Mouse (Mus musculus) layer of hippocampus, postnatal 25 days (tissue): ENCODE results near the gene Tmem213. TPM values are rescaled to one million over a fixed set of nuclear protein-coding genes. Genes with fewer than 3 reads are reported as not detected.

Experiments
- DNase-seq, 2 experiments: peaks; one replicate each; pipeline ENCODE4 v3.0.0; 2022; ENCODE audit warnings: mixed read lengths in 2 of 2, low spot score in 1 of 2; ENCODE audit errors: extremely low spot score in 1 of 2
- total RNA-seq, 2 experiments: library from RNA; stranded (reverse); gene quantifications; 2 replicates each; pipeline ENCODE4 v1.2.3; 2021

Gene Tmem213
- total RNA-seq, 2 experiments from 2014 or later: not detected

DNA sequence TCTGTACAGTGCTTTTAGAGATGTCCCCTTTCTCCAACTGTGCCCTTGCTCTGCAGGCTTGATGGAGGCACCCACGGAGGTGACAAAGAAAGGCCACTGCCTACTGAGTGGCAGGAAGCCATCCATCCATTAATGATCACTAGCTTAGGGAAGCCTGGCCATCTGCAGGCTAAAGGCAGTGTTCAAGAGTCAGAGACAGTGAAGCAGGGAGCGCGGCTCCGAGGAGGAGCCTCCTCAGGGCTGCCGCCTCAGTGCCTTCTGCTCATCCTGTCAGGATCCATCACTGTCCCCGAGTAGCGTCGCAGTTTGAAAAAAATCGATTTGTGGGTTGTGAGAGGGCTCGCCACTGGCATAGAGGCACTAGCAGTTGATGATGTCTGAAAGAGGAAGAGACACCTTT lies 39.6 kb downstream of the Tmem213 start:
- DNase-seq: no peak

DNA sequence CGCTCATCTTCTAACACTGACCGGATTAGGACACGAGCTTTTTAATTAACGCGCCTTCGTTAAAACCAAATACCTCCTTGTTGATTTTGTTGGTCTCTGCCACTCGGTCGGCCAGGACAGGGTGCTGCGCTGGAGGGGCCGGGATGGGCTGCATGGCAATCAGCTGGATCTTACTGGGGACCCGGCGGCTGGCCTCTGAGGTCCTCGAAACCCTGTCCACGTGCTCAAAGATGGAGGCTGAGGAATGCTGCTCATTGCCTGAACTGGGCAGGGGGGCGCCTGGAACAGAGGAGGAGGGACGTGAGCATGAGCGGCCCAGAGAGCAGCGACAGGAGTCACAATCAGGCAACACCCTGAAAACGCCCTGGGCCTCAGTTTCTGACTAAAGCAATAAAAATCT lies 40.4 kb downstream of the Tmem213 start:
- DNase-seq: no peak

DNA sequence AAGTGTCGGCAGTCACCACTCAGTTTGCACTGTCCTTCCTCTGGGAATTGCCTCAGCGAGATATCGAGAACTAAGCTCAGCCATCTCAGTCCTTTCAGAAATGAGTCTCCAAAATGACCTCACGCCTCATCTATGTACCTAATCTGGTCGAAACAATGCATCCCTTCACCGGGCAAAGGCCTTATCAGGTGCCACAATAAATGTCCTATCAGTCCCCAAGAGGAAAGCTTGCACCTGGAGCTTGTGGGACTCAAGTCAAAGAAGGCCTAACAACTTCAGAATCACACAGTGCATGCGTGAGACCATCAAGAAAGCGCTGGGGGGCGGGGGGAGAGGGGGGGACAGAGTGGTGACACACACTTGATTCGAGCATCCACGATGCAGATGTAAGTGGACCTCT lies 43.2 kb downstream of the Tmem213 start:
- DNase-seq: no peak

DNA sequence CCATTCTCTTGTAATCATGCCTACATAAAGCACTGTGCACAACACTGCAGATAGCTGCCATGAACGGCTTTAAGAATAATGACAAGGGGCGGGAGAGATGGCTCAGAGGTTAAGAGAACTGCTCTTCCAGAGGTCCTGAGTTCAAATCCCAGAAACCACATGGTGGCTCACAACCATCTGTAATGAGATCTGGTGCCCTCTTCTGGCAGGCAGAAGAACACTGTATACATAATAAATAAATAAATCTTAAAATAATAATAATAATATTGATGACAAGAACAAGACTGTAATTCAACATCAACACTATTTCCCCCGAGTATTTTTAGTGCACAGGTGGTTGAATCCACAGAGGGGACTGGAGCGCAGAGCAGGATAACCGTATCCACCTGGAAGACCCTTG lies 47.1 kb downstream of the Tmem213 start:
- DNase-seq: no peak

DNA sequence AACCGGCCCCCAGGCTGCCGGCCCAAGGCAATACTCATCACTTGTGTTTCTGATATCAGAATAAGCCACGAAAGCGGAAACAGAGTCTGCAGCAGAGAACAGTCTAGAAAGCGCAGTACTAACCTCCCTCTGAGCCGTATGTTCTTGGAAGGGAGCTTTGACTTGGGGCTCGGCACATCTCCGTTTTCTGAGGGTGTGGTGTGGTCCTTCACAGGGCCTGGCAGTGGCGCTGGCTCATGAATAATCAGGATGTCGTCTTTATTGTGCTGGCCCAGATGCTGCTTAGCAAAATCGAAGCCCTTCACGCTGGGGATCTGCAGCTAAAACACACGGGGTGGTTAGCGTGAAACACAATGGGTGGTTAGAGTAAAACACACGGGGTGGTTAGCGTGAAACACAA lies 48.9 kb downstream of the Tmem213 start:
- no peak for DNase-seq

DNA sequence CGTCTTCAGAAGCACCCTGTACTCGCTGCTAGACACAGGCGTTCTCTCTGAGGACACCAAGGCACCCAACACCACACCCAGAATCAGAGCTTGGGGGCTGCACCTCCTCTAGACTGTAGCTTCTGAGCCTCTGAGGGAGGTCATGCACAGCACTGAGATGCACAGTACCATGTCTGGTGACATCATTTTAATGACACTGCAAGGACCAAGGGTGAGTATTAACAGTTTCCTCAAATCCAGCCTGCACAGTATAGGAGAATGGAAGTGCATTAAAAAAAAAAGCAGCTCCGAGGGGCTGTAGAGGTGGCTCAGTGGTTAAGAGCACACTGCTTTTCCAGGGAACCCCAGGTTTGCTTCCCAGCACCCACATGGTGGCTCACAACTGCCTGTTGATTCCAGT lies 50.5 kb downstream of the Tmem213 start:
- DNase-seq: no peak

DNA sequence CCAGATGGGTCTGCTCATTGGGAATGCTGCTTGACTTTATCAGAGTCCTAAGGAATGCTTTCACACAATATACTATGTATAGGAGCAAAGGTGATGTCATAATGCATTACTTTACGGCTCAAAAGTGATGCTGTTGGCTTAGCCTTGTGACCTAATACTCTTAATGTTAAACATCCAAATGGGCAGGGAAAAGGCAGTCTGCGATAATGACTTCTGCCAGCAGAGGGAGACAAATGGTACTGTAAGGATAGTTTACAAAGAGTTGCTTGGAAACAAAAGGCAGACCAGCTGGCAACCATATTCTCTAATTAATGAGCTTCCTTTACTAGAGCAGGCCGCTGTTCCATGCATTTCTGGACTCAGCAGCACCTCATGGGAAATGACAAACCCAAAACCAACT lies 51.0 kb downstream of the Tmem213 start:
- peak; percentile 75 to 97 for DNase-seq

DNA sequence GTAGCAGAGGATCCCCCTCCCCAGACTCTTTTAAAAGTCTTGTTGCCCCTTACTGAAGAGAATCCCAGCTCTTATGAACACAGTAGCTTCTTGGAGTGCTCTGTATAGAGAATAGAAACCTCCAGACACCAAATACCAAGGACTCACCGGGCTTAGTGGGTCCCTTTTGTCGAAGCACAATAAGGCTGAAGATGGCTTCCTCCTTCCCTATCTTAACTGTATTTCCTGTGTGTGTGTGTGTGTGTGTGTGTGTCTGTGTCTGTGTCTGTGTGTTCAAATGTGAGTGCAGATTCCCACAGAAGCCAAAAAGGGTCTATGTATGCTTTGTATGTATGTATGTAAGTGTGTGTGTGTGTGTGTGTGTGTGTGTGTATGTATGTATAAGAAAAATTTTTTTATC lies 51.5 kb downstream of the Tmem213 start:
- DNase-seq: no peak

DNA sequence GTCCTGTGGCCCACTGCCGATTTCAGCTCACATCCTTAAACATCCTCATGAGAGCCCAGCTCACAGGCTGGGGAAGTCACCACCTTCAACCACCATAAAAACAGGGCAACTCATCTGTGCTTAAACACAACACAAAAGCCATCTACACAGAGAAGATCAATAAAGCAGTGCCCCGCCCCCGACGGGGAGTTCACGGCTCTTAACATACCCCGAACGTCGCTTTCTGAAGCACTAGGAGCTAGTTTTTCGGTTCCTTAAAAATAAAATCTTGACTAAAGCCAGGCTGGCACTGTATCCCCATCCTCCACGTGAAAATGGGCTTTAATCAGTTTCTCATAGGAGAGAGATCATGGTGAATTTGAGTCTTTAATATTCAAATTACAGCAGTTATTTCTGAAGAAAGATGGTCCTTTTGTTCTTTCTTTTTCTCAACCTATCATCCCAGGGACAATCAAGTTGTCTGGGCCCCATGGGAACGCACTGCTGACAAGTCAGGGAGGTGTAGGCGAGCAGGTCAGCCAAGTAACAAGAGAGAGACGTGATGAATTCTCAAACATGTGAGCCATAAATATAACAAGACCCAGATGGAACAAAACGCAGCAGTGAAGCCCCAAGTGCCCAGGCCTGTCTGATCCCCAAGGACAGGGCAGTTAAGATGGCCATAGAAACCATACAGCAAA lies 53.9 kb downstream of the Tmem213 start:
- DNase-seq: no peak

DNA sequence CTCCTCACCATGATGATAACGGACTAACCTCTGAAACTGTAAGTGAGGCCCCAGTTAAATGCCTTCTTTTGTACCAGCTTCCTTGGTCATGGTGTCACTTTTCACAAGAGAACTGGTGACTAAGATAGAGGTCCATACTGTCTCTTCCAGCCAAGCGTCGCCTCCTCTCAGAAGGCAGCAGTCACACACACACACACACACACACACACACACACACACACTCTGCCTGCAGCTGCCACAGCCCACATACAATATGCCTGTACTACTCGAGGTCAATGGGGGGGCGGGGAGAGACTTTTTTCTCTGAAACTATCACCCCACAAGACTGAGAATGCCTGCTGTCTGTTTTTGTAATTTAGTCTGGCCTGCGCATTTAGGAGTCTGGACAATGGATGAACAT lies 55.6 kb downstream of the Tmem213 start:
- DNase-seq: no peak

DNA sequence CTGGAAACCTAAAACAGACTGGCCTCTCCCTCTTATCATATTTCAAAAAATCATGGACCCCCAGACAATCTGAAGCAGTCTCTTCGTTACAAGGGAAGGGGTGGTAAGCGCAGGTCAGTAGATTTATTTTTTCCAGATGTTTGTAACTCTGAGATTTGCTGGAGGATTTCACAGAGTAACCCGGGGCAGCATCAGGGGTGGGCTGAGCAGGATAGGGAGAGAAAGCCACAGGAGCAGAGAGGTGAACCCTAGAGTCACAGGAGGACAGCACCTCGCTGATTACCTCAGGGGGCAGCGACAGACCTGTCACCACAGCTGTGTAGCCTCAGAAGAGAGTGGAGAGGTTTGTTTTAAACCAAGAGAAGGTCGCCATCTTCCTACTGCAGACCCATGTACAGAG lies 56.3 kb downstream of the Tmem213 start:
- no peak for DNase-seq

Other genes starting within 250 kb of the Tmem213 start
- gene Trim24, start 238.4 kb upstream of the Tmem213 start, total RNA-seq: 10 to 100 TPM; 32.6 to 40.0 TPM
- gene Svopl, start 62.3 kb upstream of the Tmem213 start, total RNA-seq: under 1 TPM; 0.14 to 0.32 TPM
- 1 to 10 TPM; 1.7 to 2.1 TPM for gene Atp6v0a4, start 15.3 kb downstream of the Tmem213 start, total RNA-seq
- gene D630045J12Rik, start 144.8 kb downstream of the Tmem213 start, total RNA-seq: 10 to 100 TPM; 33.2 to 43.0 TPM
- gene Zc3hav1l, start 190.0 kb downstream of the Tmem213 start, total RNA-seq: 1 to 10 TPM; 3.5 to 4.3 TPM
- gene Zc3hav1, start 245.3 kb downstream of the Tmem213 start, total RNA-seq: 1 to 10 TPM; 2.7 to 3.0 TPM